Mouse (Mus musculus): Measurements from ENCODE around the gene 2310039H08Rik.

2310039H08Rik gene

GRCm38 (mm10) chr17:46772404-46773277, at the start of gene 2310039H08Rik:
2310039H08Rik (plus strand) TSS chr17:46772635.
- peak; percentile 92 for DNase-seq (ENCODE audit: extremely low spot score)

- no peak for DNase-seq (ENCODE audit: extremely low spot score)
Observed at GRCm38 (mm10) chr17:46724477-46725084, 47.9 kb upstream of the 2310039H08Rik start.

- peak; percentile 51 for DNase-seq (ENCODE audit: extremely low spot score)
Observed at GRCm38 (mm10) chr17:46725273-46725672, 47.2 kb upstream of the 2310039H08Rik start.

GRCm38 (mm10) chr17:46725731-46726645, 46.4 kb upstream of the 2310039H08Rik start:
- DNase-seq (ENCODE audit: extremely low spot score): no peak

GRCm38 (mm10) chr17:46727271-46727670, 45.2 kb upstream of the 2310039H08Rik start:
- DNase-seq (ENCODE audit: extremely low spot score): no peak

- no peak for DNase-seq (ENCODE audit: extremely low spot score)
Observed at GRCm38 (mm10) chr17:46728021-46728420, 44.4 kb upstream of the 2310039H08Rik start.

GRCm38 (mm10) chr17:46728496-46728895, 43.9 kb upstream of the 2310039H08Rik start:
- no peak for DNase-seq (ENCODE audit: extremely low spot score)

- DNase-seq (ENCODE audit: extremely low spot score): no peak
Observed at GRCm38 (mm10) chr17:46728904-46729318, 43.5 kb upstream of the 2310039H08Rik start, which contains the start of gene Gnmt. Gnmt (minus strand) TSS chr17:46729168.

GRCm38 (mm10) chr17:46734055-46734454, 38.4 kb upstream of the 2310039H08Rik start:
- no peak for DNase-seq (ENCODE audit: extremely low spot score)

- DNase-seq (ENCODE audit: extremely low spot score): no peak
Observed at GRCm38 (mm10) chr17:46735287-46735686, 37.1 kb upstream of the 2310039H08Rik start.

GRCm38 (mm10) chr17:46736160-46736559, 36.3 kb upstream of the 2310039H08Rik start:
- no peak for DNase-seq (ENCODE audit: extremely low spot score)

- no peak for DNase-seq (ENCODE audit: extremely low spot score)
Observed at GRCm38 (mm10) chr17:46741305-46741704, 31.1 kb upstream of the 2310039H08Rik start.

- no peak for DNase-seq (ENCODE audit: extremely low spot score)
Observed at GRCm38 (mm10) chr17:46742986-46743385, 29.4 kb upstream of the 2310039H08Rik start.

GRCm38 (mm10) chr17:46745506-46745905, 26.9 kb upstream of the 2310039H08Rik start:
- DNase-seq (ENCODE audit: extremely low spot score): no peak

GRCm38 (mm10) chr17:46747234-46747633, 25.2 kb upstream of the 2310039H08Rik start:
- no peak for DNase-seq (ENCODE audit: extremely low spot score)

GRCm38 (mm10) chr17:46747806-46748205, 24.6 kb upstream of the 2310039H08Rik start:
- no peak for DNase-seq (ENCODE audit: extremely low spot score)

- no peak for DNase-seq (ENCODE audit: extremely low spot score)
Observed at GRCm38 (mm10) chr17:46749282-46749681, 23.2 kb upstream of the 2310039H08Rik start.

GRCm38 (mm10) chr17:46750580-46750979, 21.9 kb upstream of the 2310039H08Rik start:
- DNase-seq (ENCODE audit: extremely low spot score): no peak

- DNase-seq (ENCODE audit: extremely low spot score): no peak
Observed at GRCm38 (mm10) chr17:46751056-46751793, 21.2 kb upstream of the 2310039H08Rik start.

- peak; percentile 98 for DNase-seq (ENCODE audit: extremely low spot score)
Observed at GRCm38 (mm10) chr17:46751794-46752556, 20.5 kb upstream of the 2310039H08Rik start, which contains the start of gene Cnpy3. Cnpy3 (minus strand) TSS chr17:46752214.

Measured in embryo, embryonic 9.5 days (tissue).